Mouse (Mus musculus): ENCODE results near the gene Ptpn5. TPM values are rescaled to one million over a fixed set of nuclear protein-coding genes. Genes with fewer than 3 reads are reported as not detected.

Gene Ptpn5
- polyA plus RNA-seq, 1 experiment from 2014 or later = 18.5 TPM

DNA sequence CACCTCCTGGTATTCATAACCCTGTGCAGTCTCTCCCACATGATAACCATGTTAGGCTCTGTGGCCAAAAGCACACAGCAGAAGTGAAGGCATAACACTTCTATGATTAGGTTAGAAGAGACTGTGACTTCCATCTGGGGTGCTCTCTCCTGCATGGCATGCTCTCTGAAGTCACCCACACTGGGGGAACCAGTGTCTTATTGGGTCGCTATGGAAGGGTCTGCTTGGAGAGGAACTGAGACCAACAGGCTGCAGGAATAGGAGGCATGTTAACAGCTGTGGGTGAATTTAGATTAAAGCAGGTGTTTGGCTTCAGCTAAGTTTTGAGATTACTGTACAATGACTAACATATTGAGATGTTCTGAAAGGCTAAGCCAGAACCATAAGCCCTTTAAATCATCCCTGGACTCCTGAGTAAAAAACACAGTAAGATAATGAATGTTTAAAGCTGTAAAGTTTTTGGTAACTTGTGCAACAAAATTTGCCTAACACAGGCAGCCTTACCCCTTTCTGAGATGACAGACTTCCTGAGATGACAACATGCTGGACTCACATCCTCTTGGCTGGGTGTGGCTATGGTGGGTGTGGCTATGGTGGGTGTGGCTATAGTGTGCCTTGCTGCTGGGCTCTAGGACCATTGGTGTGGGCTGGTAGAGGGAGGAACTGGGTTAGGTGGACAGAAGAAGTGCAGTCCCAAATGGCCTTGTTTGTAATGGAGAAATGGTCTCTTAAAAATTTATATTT, 29.6 kb downstream of the Ptpn5 start:
- no peak overlapping the region for H3K27ac ChIP-seq (ENCODE audit: low read depth, low read length)
- no peaks in the 10 kb centered on the region for H3K9me3 ChIP-seq (ENCODE audit: control insufficient read depth, low read length)
- no peaks in the 10 kb centered on the region for H3K4me1 ChIP-seq (ENCODE audit: control insufficient read depth, insufficient read depth, low read length)
- no peaks in the 10 kb centered on the region for H3K36me3 ChIP-seq (ENCODE audit: control insufficient read depth, insufficient read depth, low read length)
- ATAC-seq (ENCODE audit: low FRiP score) = no peak
- 76% methylated on average over 1 of the region's 1 CpGs for WGBS
- no peak overlapping the region for H3K4me2 ChIP-seq
- H3K9ac ChIP-seq (ENCODE audit: low read length) = no peak overlapping the region
- H3K27me3 ChIP-seq (ENCODE audit: control insufficient read depth, insufficient read depth, low read length) = no peaks in the 10 kb centered on the region
- H3K4me3 ChIP-seq (ENCODE audit: low read depth, low read length) = no peak overlapping the region
- DNase-seq (ENCODE audit: low spot score, missing footprints) = no peak

DNA sequence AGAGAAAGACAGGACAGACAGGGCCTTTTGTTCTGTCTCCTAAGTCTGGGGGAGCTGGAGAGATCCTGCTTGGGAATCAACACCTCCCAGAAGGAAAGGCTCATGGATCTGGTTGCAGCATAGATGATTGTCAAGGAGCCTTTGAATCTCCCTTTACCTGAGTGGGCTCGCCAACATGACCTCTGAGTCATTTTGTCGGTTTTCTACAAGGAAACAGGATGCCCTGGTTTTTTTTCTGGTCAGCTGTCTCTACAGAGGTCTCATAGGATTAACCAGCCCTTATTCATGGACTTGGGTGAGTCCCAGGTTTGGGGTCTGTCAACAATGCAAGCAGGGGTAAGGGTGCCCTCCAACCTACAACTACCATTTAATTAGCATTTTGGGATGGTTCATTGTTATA, 30.5 kb downstream of the Ptpn5 start:
- 74% methylated on average over 2 of the region's 2 CpGs for WGBS
- ATAC-seq (ENCODE audit: low FRiP score) (no peak), DNase-seq (ENCODE audit: low spot score, missing footprints) (no peak)
- Histone ChIP-seq H3K27ac (ENCODE audit: low read depth, low read length) (no peak overlapping the region), H3K4me1 (ENCODE audit: control insufficient read depth, insufficient read depth, low read length) (no peaks in the 10 kb centered on the region), H3K36me3 (ENCODE audit: control insufficient read depth, insufficient read depth, low read length) (no peaks in the 10 kb centered on the region), H3K27me3 (ENCODE audit: control insufficient read depth, insufficient read depth, low read length) (no peaks in the 10 kb centered on the region), H3K9ac (ENCODE audit: low read length) (no peak overlapping the region), H3K4me3 (ENCODE audit: low read depth, low read length) (no peak overlapping the region), H3K4me2 (no peak overlapping the region), H3K9me3 (ENCODE audit: control insufficient read depth, low read length) (no peaks in the 10 kb centered on the region)

DNA sequence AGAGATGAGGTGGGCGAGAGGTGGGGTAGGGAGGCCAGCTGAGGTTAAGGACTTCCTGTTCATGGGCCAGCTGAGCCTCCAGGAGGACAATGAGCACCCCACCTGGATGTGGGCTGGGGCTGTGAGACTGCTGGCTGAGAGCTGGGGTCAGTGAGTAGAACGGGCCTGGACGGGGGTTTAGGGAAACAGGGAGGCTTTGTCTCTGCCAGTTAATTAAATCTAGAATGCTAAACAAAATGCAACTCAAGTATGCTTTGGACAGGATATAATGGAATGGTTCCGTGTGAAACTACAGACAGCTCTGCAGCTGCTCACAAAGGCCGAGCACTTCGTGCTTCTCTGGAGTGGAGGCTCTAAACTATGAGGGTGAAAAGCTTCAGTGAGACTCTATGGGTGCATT, 32.9 kb downstream of the Ptpn5 start:
- Histone ChIP-seq H3K9ac (ENCODE audit: low read length) (no peak overlapping the region), H3K36me3 (ENCODE audit: control insufficient read depth, insufficient read depth, low read length) (no peaks in the 10 kb centered on the region), H3K9me3 (ENCODE audit: control insufficient read depth, low read length) (no peaks in the 10 kb centered on the region), H3K4me3 (ENCODE audit: low read depth, low read length) (no peak overlapping the region), H3K27me3 (ENCODE audit: control insufficient read depth, insufficient read depth, low read length) (no peaks in the 10 kb centered on the region), H3K4me2 (no peak overlapping the region), H3K27ac (ENCODE audit: low read depth, low read length) (no peak overlapping the region), H3K4me1 (ENCODE audit: control insufficient read depth, insufficient read depth, low read length) (no peaks in the 10 kb centered on the region)
- DNase-seq (ENCODE audit: low spot score, missing footprints) (no peak), ATAC-seq (ENCODE audit: low FRiP score) (no peak)
- 73% methylated on average over 6 of the region's 6 CpGs for WGBS

DNA sequence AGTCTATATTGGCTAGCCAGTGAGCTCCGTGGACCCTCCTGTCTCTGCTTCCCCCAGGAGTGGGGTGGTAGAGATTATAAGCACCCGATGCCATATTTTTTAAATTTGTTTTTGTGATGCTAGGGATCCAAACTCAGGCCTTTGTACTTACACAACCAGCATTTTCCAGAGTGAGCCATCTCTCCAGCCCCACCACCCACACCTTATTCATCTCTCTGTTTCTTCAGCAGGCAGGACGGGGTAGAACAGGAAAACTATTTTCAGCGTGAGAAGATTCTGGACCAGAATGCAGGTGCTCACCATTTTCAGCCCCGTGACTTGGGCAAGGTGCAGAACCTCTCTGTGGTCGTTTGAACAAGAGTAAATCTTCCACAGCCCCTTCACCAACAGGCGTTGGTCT, 34.2 kb downstream of the Ptpn5 start:
- no peak for ATAC-seq (ENCODE audit: low FRiP score)

DNA sequence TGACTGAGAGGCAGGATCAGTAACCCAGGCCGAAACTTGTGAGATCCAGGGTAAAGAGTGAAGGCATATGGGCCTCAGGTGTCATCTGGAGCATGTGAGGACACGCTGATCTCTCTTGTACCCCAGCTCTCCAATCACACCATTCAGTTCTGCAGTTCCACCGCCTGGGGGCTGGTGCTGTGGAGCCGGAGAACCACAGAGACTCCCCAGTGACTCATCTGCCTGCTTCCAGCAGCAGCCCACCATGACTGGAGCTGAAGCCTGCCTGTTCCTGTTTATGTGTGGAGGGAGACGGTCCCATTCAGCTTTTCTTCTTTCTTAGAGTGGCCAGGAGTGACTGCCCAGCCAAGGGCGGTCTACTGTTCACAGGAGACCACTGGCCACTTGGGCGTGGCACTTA, 35.4 kb downstream of the Ptpn5 start:
- DNase-seq (ENCODE audit: low spot score, missing footprints) = no peak
- no peak for ATAC-seq (ENCODE audit: low FRiP score)
- H3K9me3 ChIP-seq (ENCODE audit: control insufficient read depth, low read length) = no peaks in the 10 kb centered on the region
- H3K4me2 ChIP-seq = no peak overlapping the region
- H3K4me1 ChIP-seq (ENCODE audit: control insufficient read depth, insufficient read depth, low read length) = no peaks in the 10 kb centered on the region
- H3K4me3 ChIP-seq (ENCODE audit: low read depth, low read length) = no peak overlapping the region
- H3K36me3 ChIP-seq (ENCODE audit: control insufficient read depth, insufficient read depth, low read length) = no peaks in the 10 kb centered on the region
- WGBS = 66% methylated on average over 7 of the region's 7 CpGs
- no peak overlapping the region for H3K27ac ChIP-seq (ENCODE audit: low read depth, low read length)
- no peaks in the 10 kb centered on the region for H3K27me3 ChIP-seq (ENCODE audit: control insufficient read depth, insufficient read depth, low read length)
- no peak overlapping the region for H3K9ac ChIP-seq (ENCODE audit: low read length)

More for the DNA sequence above, 34.2 kb downstream of the Ptpn5 start:
- H3K4me1 ChIP-seq (ENCODE audit: control insufficient read depth, insufficient read depth, low read length) = no peaks in the 10 kb centered on the region
- no peaks in the 10 kb centered on the region for H3K9me3 ChIP-seq (ENCODE audit: control insufficient read depth, low read length)
- no peak overlapping the region for H3K4me3 ChIP-seq (ENCODE audit: low read depth, low read length)
- H3K27me3 ChIP-seq (ENCODE audit: control insufficient read depth, insufficient read depth, low read length) = no peaks in the 10 kb centered on the region
- no peaks in the 10 kb centered on the region for H3K36me3 ChIP-seq (ENCODE audit: control insufficient read depth, insufficient read depth, low read length)
- H3K4me2 ChIP-seq = no peak overlapping the region
- no peak overlapping the region for H3K27ac ChIP-seq (ENCODE audit: low read depth, low read length)
- no peak overlapping the region for H3K9ac ChIP-seq (ENCODE audit: low read length)
- no peak for DNase-seq (ENCODE audit: low spot score, missing footprints)
- WGBS = 82% methylated on average over 7 of the region's 7 CpGs

DNA sequence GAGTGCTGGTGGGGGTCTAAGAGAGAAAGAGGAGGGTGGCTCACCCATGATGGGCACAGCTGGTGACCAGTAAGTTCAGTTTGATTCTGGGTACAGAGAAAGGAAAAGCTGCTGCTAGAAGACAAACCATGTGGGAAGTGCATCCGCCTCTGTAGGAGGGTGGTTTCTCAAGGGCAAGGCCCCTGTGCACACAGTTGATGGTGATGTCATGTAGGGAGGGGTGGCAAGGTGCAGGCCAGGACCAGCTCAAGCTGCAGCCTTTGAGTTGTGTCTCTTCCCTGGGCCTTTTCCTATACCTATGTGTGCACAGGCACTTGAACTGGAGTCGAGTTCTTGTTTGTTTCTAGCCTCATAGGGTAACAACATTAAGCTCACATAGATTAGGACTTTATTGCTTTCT, 38.5 kb downstream of the Ptpn5 start:
- Histone ChIP-seq H3K27ac (ENCODE audit: low read depth, low read length) (no peak overlapping the region), H3K9ac (ENCODE audit: low read length) (no peak overlapping the region), H3K4me2 (no peak overlapping the region), H3K9me3 (ENCODE audit: control insufficient read depth, low read length) (no peaks in the 10 kb centered on the region), H3K4me1 (ENCODE audit: control insufficient read depth, insufficient read depth, low read length) (no peaks in the 10 kb centered on the region), H3K27me3 (ENCODE audit: control insufficient read depth, insufficient read depth, low read length) (no peaks in the 10 kb centered on the region), H3K4me3 (ENCODE audit: low read depth, low read length) (no peak overlapping the region), H3K36me3 (ENCODE audit: control insufficient read depth, insufficient read depth, low read length) (no peaks in the 10 kb centered on the region)
- DNase-seq (ENCODE audit: low spot score, missing footprints) (no peak), ATAC-seq (ENCODE audit: low FRiP score) (no peak)
- WGBS = 77% methylated on average over 2 of the region's 2 CpGs

DNA sequence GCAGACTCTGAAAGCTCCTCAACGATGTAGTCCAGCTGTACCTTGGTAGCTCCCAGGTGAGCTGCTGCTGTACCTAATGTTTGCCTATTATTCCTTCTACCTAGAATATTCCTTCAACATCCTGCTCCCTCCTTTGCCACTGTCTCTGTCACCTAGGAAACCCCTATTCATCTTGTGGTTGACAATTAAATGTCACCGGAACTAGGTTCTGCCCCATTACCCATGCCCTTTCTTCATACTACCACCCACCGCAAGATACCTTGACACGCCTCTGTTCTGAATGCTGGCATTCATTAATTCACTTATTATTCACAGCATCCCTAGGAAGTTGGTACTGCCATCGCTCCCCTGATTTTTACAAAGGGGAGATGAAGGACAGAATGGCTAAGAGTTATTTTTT, 39.5 kb downstream of the Ptpn5 start:
- Histone ChIP-seq H3K27me3 (ENCODE audit: control insufficient read depth, insufficient read depth, low read length) (no peaks in the 10 kb centered on the region), H3K4me1 (ENCODE audit: control insufficient read depth, insufficient read depth, low read length) (no peaks in the 10 kb centered on the region), H3K4me3 (ENCODE audit: low read depth, low read length) (no peak overlapping the region), H3K27ac (ENCODE audit: low read depth, low read length) (no peak overlapping the region), H3K36me3 (ENCODE audit: control insufficient read depth, insufficient read depth, low read length) (no peaks in the 10 kb centered on the region), H3K9me3 (ENCODE audit: control insufficient read depth, low read length) (no peaks in the 10 kb centered on the region), H3K9ac (ENCODE audit: low read length) (no peak overlapping the region), H3K4me2 (no peak overlapping the region)
- DNase-seq (ENCODE audit: low spot score, missing footprints) = no peak
- ATAC-seq (ENCODE audit: low FRiP score) = no peak
- WGBS = 84% methylated on average over 5 of the region's 5 CpGs

DNA sequence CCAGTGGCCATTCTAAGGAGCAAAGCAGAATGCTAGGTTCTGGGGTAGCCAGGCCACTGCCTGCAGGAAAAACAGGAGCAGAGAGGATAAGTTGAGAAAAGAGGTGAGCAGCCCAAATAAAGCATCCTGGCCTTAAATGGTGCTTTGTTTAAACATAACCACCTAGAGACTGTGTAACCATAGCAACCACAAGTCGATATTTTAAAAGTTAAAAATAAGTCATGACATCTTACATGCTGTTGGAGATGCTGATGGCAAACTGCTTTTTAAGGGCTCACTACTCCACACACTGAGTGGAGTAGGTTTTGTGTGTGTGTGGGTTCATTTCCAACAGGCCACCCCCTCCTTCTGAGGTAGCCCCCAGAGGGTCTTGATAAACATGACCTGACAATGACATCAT, 48.4 kb downstream of the Ptpn5 start:
- no peak for ATAC-seq (ENCODE audit: low FRiP score)
- Histone ChIP-seq H3K36me3 (ENCODE audit: control insufficient read depth, insufficient read depth, low read length) (no peaks in the 10 kb centered on the region), H3K4me3 (ENCODE audit: low read depth, low read length) (no peak overlapping the region), H3K9me3 (ENCODE audit: control insufficient read depth, low read length) (no peaks in the 10 kb centered on the region), H3K4me2 (no peak overlapping the region), H3K27ac (ENCODE audit: low read depth, low read length) (no peak overlapping the region), H3K27me3 (ENCODE audit: control insufficient read depth, insufficient read depth, low read length) (no peaks in the 10 kb centered on the region), H3K9ac (ENCODE audit: low read length) (no peak overlapping the region), H3K4me1 (ENCODE audit: control insufficient read depth, insufficient read depth, low read length) (no peaks in the 10 kb centered on the region)
- 78% methylated on average over 1 of the region's 1 CpGs for WGBS
- no peak for DNase-seq (ENCODE audit: low spot score, missing footprints)

DNA sequence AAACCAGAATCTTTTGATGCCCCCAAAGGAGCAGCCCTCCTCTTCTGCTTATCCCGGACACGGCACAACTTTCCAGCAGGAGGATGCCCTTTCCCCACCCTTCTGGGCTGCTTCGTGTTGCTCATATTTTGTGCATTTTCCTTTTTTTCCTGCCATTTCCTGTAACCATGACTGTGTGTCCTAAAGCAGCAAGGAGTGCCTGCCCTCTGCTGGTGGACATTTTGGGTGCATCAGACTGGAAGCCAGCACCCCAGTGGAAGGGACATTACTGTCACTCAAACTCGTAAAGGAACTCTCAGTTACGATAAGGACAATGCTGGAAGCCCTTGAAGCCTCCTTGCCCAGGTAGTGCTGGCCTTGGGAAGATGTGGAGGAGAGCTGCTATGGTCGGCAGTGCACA, 52.2 kb downstream of the Ptpn5 start:
- no peak overlapping the region for H3K27ac ChIP-seq (ENCODE audit: low read depth, low read length)
- no peaks in the 10 kb centered on the region for H3K36me3 ChIP-seq (ENCODE audit: control insufficient read depth, insufficient read depth, low read length)
- no peak overlapping the region for H3K4me2 ChIP-seq
- H3K4me1 ChIP-seq (ENCODE audit: control insufficient read depth, insufficient read depth, low read length) = no peaks in the 10 kb centered on the region
- H3K27me3 ChIP-seq (ENCODE audit: control insufficient read depth, insufficient read depth, low read length) = no peaks in the 10 kb centered on the region
- H3K9me3 ChIP-seq (ENCODE audit: control insufficient read depth, low read length) = no peaks in the 10 kb centered on the region
- H3K9ac ChIP-seq (ENCODE audit: low read length) = no peak overlapping the region
- H3K4me3 ChIP-seq (ENCODE audit: low read depth, low read length) = no peak overlapping the region
- 56% methylated on average over 6 of the region's 6 CpGs for WGBS
- no peak for ATAC-seq (ENCODE audit: low FRiP score)
- peak; percentile 87 for DNase-seq (ENCODE audit: low spot score, missing footprints)

All from midbrain, embryonic 11.5 days (tissue).